In genomic region chr6:120790153-120790552, GRCm38 (mm10) we compare ENCODE assay signal across 16 mouse cellular contexts. TPM values are rescaled to one million over a fixed set of nuclear protein-coding genes. Genes with fewer than 3 reads are reported as not detected.
DNase-seq lines count a peak whose midpoint lies in the region; ATAC-seq and TF ChIP-seq lines count a peak whose summit lies in the region.
"Had no signal": no experiment of that assay in that cellular context is flagged by ENCODE, and none has a peak within 500 bp of the region (broad histone marks: within the 10 kb centered on the region; RNA-seq: fewer than 3 reads in every experiment).

No protein-coding gene starts in this region.

- H3K79me2 ChIP-seq in MEL (ENCODE audit: control insufficient read depth, insufficient read depth, low read length, poor library complexity) = no peaks in the 10 kb centered on the region

- DNase-seq in heart, postnatal 4 days = no peak
- DNase-seq in MEL (ENCODE audit: low read depth, low spot score) = peak; percentile 86
- no peak for DNase-seq in cerebellum, postnatal 10 days
- DNase-seq in embryo, embryonic 10 days (ENCODE audit: low spot score) = no peak
- DNase-seq: cerebellum, adult 11 months; heart, postnatal 36 days; kidney, postnatal 36 days; lung, postnatal 10 days; thymus, postnatal 4 days had no signal

- 0 out of 2 replicates have a peak, but pooled peaks have one; percentile 53 for ATAC-seq in heart, embryonic 13.5 days (ENCODE audit: extremely low read depth, insufficient number of reproducible peaks, low FRiP score, low TSS enrichment)
- peak; percentile 47; the same call in 1 of the 2 replicates for ATAC-seq in intestine, embryonic 16.5 days
- peak; percentile 64 for ATAC-seq in megakaryocyte-erythroid progenitor cell, adult 5-6 weeks (replicated peaks; ENCODE audit: low FRiP score, low TSS enrichment, poor library complexity, severe bottlenecking)
- ATAC-seq: CD4-positive, CD25-positive, alpha-beta regulatory T cell, adult 4 months; inflammation-experienced regulatory T-cells, adult 6 months had no signal

- H3K4me2 ChIP-seq in heart, embryonic 13.5 days = no peak overlapping the region
- no peak overlapping the region for H3K4me2 ChIP-seq in intestine, embryonic 16.5 days (ENCODE audit: low read depth, low read length)

- H3K9ac ChIP-seq in heart, embryonic 13.5 days = no peak overlapping the region
- no peak overlapping the region for H3K9ac ChIP-seq in MEL (ENCODE audit: control insufficient read depth, low read depth, low read length, poor library complexity, severe bottlenecking)
- no peak overlapping the region for H3K9ac ChIP-seq in intestine, embryonic 16.5 days (ENCODE audit: low read depth, low read length)

- no peak; the same call in 1 of the 2 replicates for TF ChIP-seq RAD21 in MEL (IDR thresholded peaks at IDR 0.05; ENCODE audit: low read depth, low read length)

- H3K27ac ChIP-seq in heart, embryonic 13.5 days (replicated peaks) = no peak overlapping the region
- no peak overlapping the region; the same call in 1 of the 2 replicates for H3K27ac ChIP-seq in MEL (ENCODE audit: control insufficient read depth, low read depth, low read length)
- H3K27ac ChIP-seq in intestine, embryonic 16.5 days (ENCODE audit: low read length) = no peak overlapping the region
- H3K27ac ChIP-seq: midbrain, embryonic 10.5 days had no signal

- no peaks in the 10 kb centered on the region for H3K9me3 ChIP-seq in heart, embryonic 13.5 days
- H3K9me3 ChIP-seq in MEL (replicated peaks; ENCODE audit: insufficient read depth, low read length) = no peaks in the 10 kb centered on the region
- H3K9me3 ChIP-seq in intestine, embryonic 16.5 days (ENCODE audit: control insufficient read depth, low read length) = no peaks in the 10 kb centered on the region
- H3K9me3 ChIP-seq: limb, embryonic 10.5 days; midbrain, embryonic 10.5 days had no signal

- H3K4me1 ChIP-seq in heart, embryonic 13.5 days = 0 out of 2 replicates have a peak, but pooled peaks cover 6% of the 10 kb centered on the region
- H3K4me1 ChIP-seq in MEL (ENCODE audit: control insufficient read depth in 1 of 2, insufficient read depth in 2 of 2, low read length in 2 of 2) = peaks cover 7 to 33% of the 10 kb centered on the region in 2 experiments
- no peaks in the 10 kb centered on the region for H3K4me1 ChIP-seq in intestine, embryonic 16.5 days (ENCODE audit: control insufficient read depth, insufficient read depth, low read length)

- no peak for TF ChIP-seq CTCF in MEL (IDR thresholded peaks at IDR 0.05 in 2 of 3, conservative IDR thresholded peaks at IDR 0.05 in 1 of 3; ENCODE audit: control insufficient read depth in 1 of 3, insufficient read depth in 1 of 3, low read depth in 2 of 3, low read length in 3 of 3, poor library complexity in 1 of 3, severe bottlenecking in 1 of 3)

- peak in 1 of 2 experiments; percentile 5; a peak in 1 of 4 replicates for TF ChIP-seq EP300 in MEL (IDR thresholded peaks at IDR 0.05; ENCODE audit: low read depth in 1 of 2, low read length in 2 of 2)

- H3K4me3 ChIP-seq in heart, embryonic 13.5 days = no peak overlapping the region
- H3K4me3 ChIP-seq in MEL (ENCODE audit: control insufficient read depth in 1 of 2, insufficient read depth in 1 of 2, low read depth in 2 of 2, low read length in 2 of 2) = no peak overlapping the region
- no peak overlapping the region for H3K4me3 ChIP-seq in intestine, embryonic 16.5 days (ENCODE audit: low read length)
- H3K4me3 ChIP-seq: limb, embryonic 10.5 days; midbrain, embryonic 10.5 days had no signal

- no peak for TF ChIP-seq POLR2A in MEL (IDR thresholded peaks at IDR 0.05; ENCODE audit: control insufficient read depth in 1 of 2, insufficient read depth in 1 of 2, low read depth in 1 of 2, low read length in 2 of 2, poor library complexity in 1 of 2)

- no peaks in the 10 kb centered on the region for H3K27me3 ChIP-seq in heart, embryonic 13.5 days (replicated peaks)
- H3K27me3 ChIP-seq in MEL (ENCODE audit: control insufficient read depth in 1 of 2, insufficient read depth in 2 of 2, low read length in 2 of 2) = no peaks in the 10 kb centered on the region
- no peaks in the 10 kb centered on the region for H3K27me3 ChIP-seq in intestine, embryonic 16.5 days (replicated peaks; ENCODE audit: control insufficient read depth, insufficient read depth, low read length)

- H3K36me3 ChIP-seq in heart, embryonic 13.5 days = peaks cover 41% of the 10 kb centered on the region
- H3K36me3 ChIP-seq in MEL (ENCODE audit: control insufficient read depth in 1 of 2, insufficient read depth in 2 of 2, low read length in 2 of 2) = peaks cover 6 to 15% of the 10 kb centered on the region in 2 experiments; a peak in 3 of 4 replicates
- H3K36me3 ChIP-seq in intestine, embryonic 16.5 days (ENCODE audit: control insufficient read depth, insufficient read depth, low read length) = peaks cover 8% of the 10 kb centered on the region; the same call in 1 of the 2 replicates

- 71% methylated on average over 11 of the region's 11 CpGs for WGBS in heart, embryonic 13.5 days
- 87% methylated on average over 10 of the region's 11 CpGs for WGBS in intestine, embryonic 16.5 days

TF ChIP-seq in MEL, 35 proteins besides CTCF, POLR2A, EP300 and RAD21 (continues in another document):
- TF ChIP-seq USF2 (IDR thresholded peaks at IDR 0.05; ENCODE audit: borderline replicate concordance in 1 of 2, insufficient read depth in 1 of 2, low read depth in 1 of 2, low read length in 2 of 2) (no peak), ELF1 (IDR thresholded peaks at IDR 0.05; ENCODE audit: low read depth, low read length) (no peak), CHD2 (IDR thresholded peaks at IDR 0.05; ENCODE audit: low read length) (no peak), ETS1 (IDR thresholded peaks at IDR 0.05; ENCODE audit: low read depth, low read length) (peak; percentile 62), MAX (IDR thresholded peaks at IDR 0.05; ENCODE audit: low read length) (no peak), E2F4 (IDR thresholded peaks at IDR 0.05; ENCODE audit: borderline replicate concordance, low read depth, low read length) (no peak), TBP (IDR thresholded peaks at IDR 0.05; ENCODE audit: low read depth, low read length) (no peak), SMC3 (IDR thresholded peaks at IDR 0.05; ENCODE audit: low read depth, low read length) (no peak), NELFE (IDR thresholded peaks at IDR 0.05; ENCODE audit: low read depth, low read length) (no peak), HCFC1 (IDR thresholded peaks at IDR 0.05; ENCODE audit: low read depth, low read length) (no peak), TCF12 (IDR thresholded peaks at IDR 0.05; ENCODE audit: low read depth, low read length) (no peak; the same call in 1 of the 2 replicates), MXI1 (IDR thresholded peaks at IDR 0.05; ENCODE audit: low read depth, low read length) (0 out of 2 replicates have a peak, but pooled peaks have one; percentile 28), RCOR1 (IDR thresholded peaks at IDR 0.05; ENCODE audit: low read depth, low read length) (no peak), KAT2A (conservative IDR thresholded peaks at IDR 0.05; ENCODE audit: low read depth, low read length) (no peak), GATA1 (IDR thresholded peaks at IDR 0.05; ENCODE audit: low read depth, low read length) (peak; percentile 66; the same call in 1 of the 2 replicates), MAZ (IDR thresholded peaks at IDR 0.05; ENCODE audit: low read depth, low read length) (peak; percentile 91; the same call in 1 of the 2 replicates), CHD1 (IDR thresholded peaks at IDR 0.05; ENCODE audit: low read depth, low read length) (no peak), BHLHE40 (IDR thresholded peaks at IDR 0.05; ENCODE audit: borderline replicate concordance, low read depth, low read length) (peak; percentile 53; the same call in 1 of the 2 replicates), MYC (IDR thresholded peaks at IDR 0.05; ENCODE audit: low read depth, low read length) (no peak), UBTF (IDR thresholded peaks at IDR 0.05; ENCODE audit: borderline replicate concordance, insufficient read depth, low read depth, low read length) (no peak), MEF2A (IDR thresholded peaks at IDR 0.05; ENCODE audit: extremely low read depth, insufficient replicate concordance, low read depth, low read length, poor library complexity, severe bottlenecking) (no peak)

RNA-seq across cellular contexts. Expression of gene Slc25a18, which starts 16.8 kb away (rescaled TPM):
- polyA plus RNA-seq in heart, embryonic 13.5 days (2015; fragmentation: Nextera tagmentation; extraction: Ambion mirVana) = 0.10 TPM in 1 of 2 replicates, not detected in the other
- total RNA-seq in heart, postnatal 4 days (2021) = under 1 TPM; 0.14 to 0.36 TPM
- total RNA-seq in MEL (2012; rRNA removed) = 0.12 TPM in 1 of 2 replicates, not detected in the other
- under 1 TPM in 1 of 2 experiments, not detected in 1; 0.57 TPM for polyA plus RNA-seq in MEL (2012; ENCODE audit: insufficient read depth in 1 of 2, insufficient read length in 2 of 2, low read depth in 1 of 2, low replicate concordance in 2 of 2, missing spikeins in 1 of 2)
- polyA plus RNA-seq in intestine, embryonic 16.5 days (2015; fragmentation: Nextera tagmentation; extraction: Ambion mirVana) = not detected in 2 replicates
- not detected in 2 replicates for total RNA-seq in megakaryocyte-erythroid progenitor cell, adult 5-6 weeks (2014; fragmentation: Nextera tagmentation)
- total RNA-seq in megakaryocyte-erythroid progenitor cell, adult 5-6 weeks (2017) = not detected in 2 replicates

RNA-seq across cellular contexts. Expression of gene Atp6v1e1, which starts 32.4 kb away (rescaled TPM):
- polyA plus RNA-seq in heart, embryonic 13.5 days (2015; fragmentation: Nextera tagmentation; extraction: Ambion mirVana) = 135 and 136 TPM in 2 replicates
- 100 to 1,000 TPM; 145 TPM for total RNA-seq in heart, postnatal 4 days (2021)
- 100 and 123 TPM in 2 replicates for total RNA-seq in MEL (2012; rRNA removed)
- 100 to 1,000 TPM in 1 of 2 experiments, not detected in 1; 129 TPM for polyA plus RNA-seq in MEL (2012; ENCODE audit: insufficient read depth in 1 of 2, insufficient read length in 2 of 2, low read depth in 1 of 2, low replicate concordance in 2 of 2, missing spikeins in 1 of 2)
- 187 and 202 TPM in 2 replicates for polyA plus RNA-seq in intestine, embryonic 16.5 days (2015; fragmentation: Nextera tagmentation; extraction: Ambion mirVana)
- 73.8 and 94.9 TPM in 2 replicates for total RNA-seq in megakaryocyte-erythroid progenitor cell, adult 5-6 weeks (2014; fragmentation: Nextera tagmentation)
- total RNA-seq in megakaryocyte-erythroid progenitor cell, adult 5-6 weeks (2017) = 87.9 and 98.2 TPM in 2 replicates

RNA-seq across cellular contexts. Expression of gene Bcl2l13, which starts 45.9 kb away (rescaled TPM):
- 26.5 and 27.1 TPM in 2 replicates for polyA plus RNA-seq in heart, embryonic 13.5 days (2015; fragmentation: Nextera tagmentation; extraction: Ambion mirVana)
- total RNA-seq in heart, postnatal 4 days (2021) = 10 to 100 TPM; 69.7 to 69.8 TPM
- total RNA-seq in MEL (2012; rRNA removed) = 48.0 and 49.9 TPM in 2 replicates
- polyA plus RNA-seq in MEL (2012; ENCODE audit: insufficient read depth in 1 of 2, insufficient read length in 2 of 2, low read depth in 1 of 2, low replicate concordance in 2 of 2, missing spikeins in 1 of 2) = 10 to 100 TPM in 1 of 2 experiments, not detected in 1; 43.7 TPM
- polyA plus RNA-seq in intestine, embryonic 16.5 days (2015; fragmentation: Nextera tagmentation; extraction: Ambion mirVana) = 18.1 and 19.6 TPM in 2 replicates
- total RNA-seq in megakaryocyte-erythroid progenitor cell, adult 5-6 weeks (2014; fragmentation: Nextera tagmentation) = 41.4 and 52.2 TPM in 2 replicates
- 28.8 and 42.0 TPM in 2 replicates for total RNA-seq in megakaryocyte-erythroid progenitor cell, adult 5-6 weeks (2017)
